Comparison of ENCODE assay signal across 31 mouse cellular contexts in the genomic region with DNA sequence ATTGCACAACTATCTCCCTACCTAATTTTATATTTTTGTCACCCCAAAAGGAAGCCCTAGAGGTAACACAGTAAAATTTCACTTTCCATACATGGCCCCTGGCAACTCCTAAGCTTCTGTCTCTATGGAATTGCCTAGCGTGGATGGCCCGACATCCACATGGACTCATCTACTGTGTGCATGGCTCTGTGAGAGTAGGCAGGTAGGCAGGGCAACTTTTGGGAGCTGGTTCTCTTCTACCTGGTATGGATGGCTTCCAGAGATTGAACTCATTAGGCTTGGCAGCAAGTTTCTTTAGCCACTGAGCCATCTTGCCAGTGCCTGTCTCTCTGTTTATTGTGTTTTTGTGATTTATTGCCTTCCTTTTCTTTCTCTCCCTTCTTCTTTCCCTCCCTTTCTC. TPM values are rescaled to one million over a fixed set of nuclear protein-coding genes. Genes with fewer than 3 reads are reported as not detected.
"Had no signal": no experiment of that assay in that cellular context is flagged by ENCODE, and none has a peak within 500 bp of the region (broad histone marks: within the 10 kb centered on the region; RNA-seq: fewer than 3 reads in every experiment).

No protein-coding gene starts in this region.

- H3K36me3 ChIP-seq: embryonic facial prominence, embryonic 12.5 days had no signal

- ATAC-seq: forebrain, embryonic 13.5 days; forebrain, embryonic 14.5 days; forebrain, embryonic 15.5 days; forebrain, embryonic 16.5 days; forebrain, postnatal 0 days had no signal

- H3K27ac ChIP-seq: embryonic facial prominence, embryonic 10.5 days; embryonic facial prominence, embryonic 12.5 days; embryonic facial prominence, embryonic 13.5 days; embryonic facial prominence, embryonic 15.5 days; forebrain, embryonic 10.5 days; forebrain, embryonic 12.5 days; forebrain, embryonic 13.5 days; forebrain, embryonic 15.5 days; gastrocnemius, adult 2 months; heart, adult 2 months had no signal

- DNase-seq: cerebellum, adult 8-10 months; cerebellum, adult 9-10 months; cerebellum, adult 9-11 months; cerebellum, postnatal 10 days; cerebellum, postnatal 14 days; cerebellum, postnatal 25 days; cerebellum, postnatal 36 days; embryo, embryonic 11 days; forebrain, postnatal 0 days; gastrocnemius, adult 2 months; gastrocnemius, postnatal 10 days; gastrocnemius, postnatal 14 days; gastrocnemius, postnatal 25 days; gastrocnemius, postnatal 36 days; heart, adult 18-20 months; heart, adult 2 months had no signal

- H3K9me3 ChIP-seq: embryonic facial prominence, embryonic 10.5 days; embryonic facial prominence, embryonic 12.5 days; embryonic facial prominence, embryonic 13.5 days; embryonic facial prominence, embryonic 15.5 days; forebrain, embryonic 10.5 days; forebrain, embryonic 12.5 days; forebrain, embryonic 13.5 days; forebrain, embryonic 15.5 days had no signal

- H3K9ac ChIP-seq: embryonic facial prominence, embryonic 12.5 days; embryonic facial prominence, embryonic 13.5 days; embryonic facial prominence, embryonic 15.5 days; forebrain, embryonic 12.5 days; forebrain, embryonic 13.5 days; forebrain, embryonic 15.5 days; forebrain, postnatal 0 days had no signal

- H3K4me2 ChIP-seq: embryonic facial prominence, embryonic 12.5 days; embryonic facial prominence, embryonic 13.5 days; embryonic facial prominence, embryonic 15.5 days; forebrain, embryonic 12.5 days; forebrain, embryonic 13.5 days; forebrain, embryonic 15.5 days had no signal

- H3K4me1 ChIP-seq: embryonic facial prominence, embryonic 10.5 days; embryonic facial prominence, embryonic 12.5 days had no signal

- H3K4me3 ChIP-seq: embryonic facial prominence, embryonic 10.5 days; embryonic facial prominence, embryonic 12.5 days; embryonic facial prominence, embryonic 13.5 days; embryonic facial prominence, embryonic 15.5 days; erythroblast, embryonic 14.5 days; forebrain, embryonic 10.5 days; forebrain, embryonic 12.5 days; forebrain, embryonic 13.5 days; forebrain, embryonic 15.5 days; gastrocnemius, adult 2 months; heart, adult 2 months had no signal

- H3K27me3 ChIP-seq: embryonic facial prominence, embryonic 12.5 days; embryonic facial prominence, embryonic 13.5 days; embryonic facial prominence, embryonic 15.5 days; forebrain, embryonic 12.5 days; forebrain, embryonic 13.5 days; forebrain, embryonic 15.5 days had no signal

RNA-seq across cellular contexts. Expression of gene Tmem52, which starts 45.9 kb away (rescaled TPM):
- total RNA-seq: common myeloid progenitor, adult 5-6 weeks; granulocyte monocyte progenitor cell, adult 5-6 weeks had no signal
- polyA plus RNA-seq: embryonic facial prominence, embryonic 10.5 days; embryonic facial prominence, embryonic 11.5 days; embryonic facial prominence, embryonic 12.5 days; erythroblast, embryonic 14.5 days; forebrain, embryonic 10.5 days; forebrain, embryonic 11.5 days; forebrain, embryonic 12.5 days; forebrain, embryonic 14.5 days; forebrain, embryonic 16.5 days had no signal
